Mouse (Mus musculus) liver, embryonic 14.5 days (tissue): ENCODE results near the gene Hist1h4k. TPM values are rescaled to one million over a fixed set of nuclear protein-coding genes. Genes with fewer than 3 reads are reported as not detected.
"Not testable (repeated sequence)": the region's sequence is repeated elsewhere in the genome, so short reads cannot be mapped to it uniquely, and the experiment has no call there.

Experiments used
- ATAC-seq: fragments of 200-750 bp; cut with Nextera tagmentation; 2 replicates; pipeline ENCODE4 v1.8.0; 2017; ENCODE audit warnings: moderate number of reproducible peaks, mild to moderate bottlenecking, moderate library complexity; ENCODE audit not compliant: insufficient read depth
- DNase-seq, 3 experiments: peaks; one replicate each; pipeline ENCODE4 v3.0.0-alpha.2; 2012 to 2013; ENCODE audit warnings: low read depth in 3 of 3, low spot score in 3 of 3
- H3K27ac ChIP-seq: fragments of 300-500 bp; sonication (generic); 2 replicates; pipeline ENCODE4 v1.5.1; 2014; ENCODE audit warnings: moderate library complexity, mild to moderate bottlenecking, control low read depth, inconsistent platforms
- H3K27me3 ChIP-seq: fragments of 300-500 bp; sonication (generic); 2 replicates; pipeline ENCODE4 v1.6.1; 2014; ENCODE audit warnings: mild to moderate bottlenecking, low read length, moderate library complexity; ENCODE audit not compliant: control insufficient read depth, insufficient read depth
- H3K36me3 ChIP-seq: fragments of 300-500 bp; sonication (generic); replicated peaks from 2 replicates; pipeline ENCODE4 v1.6.1; 2014; ENCODE audit warnings: low read depth; ENCODE audit not compliant: control insufficient read depth, insufficient read depth
- H3K4me1 ChIP-seq, 2 experiments: fragments of 200-500 bp in 1 of 2; fragments of 300-500 bp in 1 of 2; sonication (generic) in 1 of 2; replicated peaks; 2 replicates each; pipeline ENCODE4 v1.6.1; 2012 to 2014; ENCODE audit warnings: antibody characterized with exemption in 1 of 2, inconsistent platforms in 1 of 2, low read length in 1 of 2; ENCODE audit not compliant: control insufficient read depth in 2 of 2, insufficient read depth in 2 of 2
- H3K4me2 ChIP-seq: fragments of 300-500 bp; sonication (generic); 2 replicates; pipeline ENCODE4 v1.6.1; 2014; ENCODE audit warnings: low read depth, mild to moderate bottlenecking, control low read depth, moderate library complexity
- H3K4me3 ChIP-seq, 2 experiments: fragments of 200-500 bp in 1 of 2; fragments of 300-500 bp in 1 of 2; sonication (generic) in 1 of 2; 2 replicates each; pipeline ENCODE4 v1.5.1; 2012 to 2014; ENCODE audit warnings: low read depth in 2 of 2, low read length in 2 of 2, mild to moderate bottlenecking in 2 of 2, control low read depth in 1 of 2, inconsistent platforms in 1 of 2, moderate library complexity in 1 of 2; ENCODE audit not compliant: insufficient read depth in 1 of 2
- H3K9ac ChIP-seq: fragments of 300-500 bp; sonication (generic); replicated peaks from 2 replicates; pipeline ENCODE4 v1.6.1; 2014; ENCODE audit warnings: mild to moderate bottlenecking, control low read depth, moderate library complexity
- H3K9me3 ChIP-seq: fragments of 300-500 bp; sonication (generic); 2 replicates; pipeline ENCODE4 v1.6.1; 2016; ENCODE audit warnings: low read length, mixed read lengths; ENCODE audit not compliant: control insufficient read depth
- CTCF ChIP-seq: IDR thresholded peaks from 2 replicates; pipeline ENCODE4 v1.5.1; 2016; ENCODE audit warnings: antibody characterized with exemption, low read depth, control low read depth
- EP300 ChIP-seq: IDR thresholded peaks from 2 replicates; pipeline ENCODE4 v1.6.1; 2016; ENCODE audit warnings: antibody characterized with exemption, low read depth
- WGBS: fragments of 180-500 bp; shearing (Covaris S2); extraction: QIAGEN DNeasy Blood & Tissue Kit; methylation state at CpG from one replicate; pipeline ENCODE4 v1.1.7; 2014; ENCODE audit not compliant: insufficient replicate concordance; 5-methylcytosine and 5-hydroxymethylcytosine counted together
- polyA plus RNA-seq, 2 experiments: library from polyadenylated mRNA; depleted of rRNA in 1 of 2; stranded (reverse) in 1 of 2; unstranded in 1 of 2; fragments of >200 nt; fragmentation: Nextera tagmentation in 1 of 2; extraction: Ambion mirVana in 1 of 2; gene quantifications; 2 replicates each; pipeline versions ENCODE4 v1.2.1 to v1.2.3; 2012 to 2014

Hist1h4k gene
- polyA plus RNA-seq, 2 experiments: 5.5 to 32.8 TPM

DNA sequence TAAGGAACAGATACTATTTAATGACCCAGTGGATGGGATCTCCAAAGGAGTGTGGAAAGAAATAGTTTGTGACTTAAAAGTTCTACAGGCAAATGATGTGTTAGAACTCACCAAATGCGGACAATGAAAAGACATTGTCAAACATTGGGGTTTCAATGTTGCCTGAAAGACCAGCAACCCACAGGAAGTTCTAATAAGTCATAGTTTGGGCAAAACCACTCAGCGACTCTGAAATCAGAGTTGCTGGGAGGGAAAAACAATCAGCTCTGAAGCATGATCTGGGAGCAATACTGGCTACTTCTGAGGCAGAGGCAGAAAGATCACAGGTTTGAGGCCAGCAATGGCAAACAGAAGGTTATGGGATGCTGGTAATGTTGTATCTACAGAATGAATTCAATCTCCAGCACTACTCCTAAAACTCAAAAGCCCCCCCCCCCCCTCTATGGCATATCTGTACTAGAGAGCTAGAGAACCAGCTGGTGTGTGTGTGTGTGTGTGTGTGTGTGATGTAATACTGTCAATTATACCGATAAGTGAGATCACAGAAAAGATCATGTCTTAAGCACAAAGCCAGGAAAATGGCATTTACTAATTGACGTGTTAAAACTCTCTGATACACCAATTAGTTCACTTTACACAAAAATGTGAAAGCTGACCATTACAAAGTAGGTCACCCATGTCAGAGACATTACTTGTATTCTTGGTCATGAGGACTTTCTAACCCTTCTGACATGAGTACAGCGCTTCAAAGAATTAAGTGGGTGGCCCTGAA, 732 bp downstream of the Hist1h4k start:
- ATAC-seq: no peak
- Histone ChIP-seq H3K27me3 (no peaks in the 10 kb centered on the region), H3K36me3 (no peaks in the 10 kb centered on the region), H3K9me3 (no peaks in the 10 kb centered on the region), H3K27ac (peak overlapping the region; percentile 85), H3K9ac (peak overlapping the region; percentile 82), H3K4me2 (peak overlapping the region; percentile 79), H3K4me3 (peak overlapping the region; percentile 72 to 77), H3K4me1 (peaks cover 11 to 16% of the 10 kb centered on the region in 2 experiments)
- peak in 2 of 3 experiments; percentile 44 to 60 for DNase-seq
- TF ChIP-seq EP300 (no peak; the same call in 1 of the 2 replicates), CTCF (no peak)
- WGBS: 3% methylated on average over 5 of the region's 5 CpGs

DNA sequence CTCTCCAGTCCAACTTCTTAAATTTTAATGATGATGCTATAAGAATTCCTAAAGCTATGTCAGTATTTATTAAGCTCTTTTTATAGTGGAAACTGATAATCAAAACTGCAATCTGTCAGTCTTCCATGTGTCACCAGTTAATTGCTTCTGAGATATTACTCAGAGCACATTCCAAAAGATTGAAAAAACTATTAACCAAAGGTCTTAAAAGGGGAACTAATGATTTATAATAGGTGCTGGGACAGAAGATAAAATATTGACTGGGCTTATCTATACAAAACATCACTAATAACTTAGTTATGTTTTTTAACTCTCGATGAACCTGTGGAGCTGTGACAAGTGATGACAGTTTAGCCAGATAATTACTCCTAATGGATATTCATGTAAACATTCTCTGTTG, 5.3 kb downstream of the Hist1h4k start:
- TF ChIP-seq EP300: no peak
- TF ChIP-seq CTCF: no peak
- ATAC-seq: no peak
- peaks cover 3 to 7% of the 10 kb centered on the region in 2 experiments; a peak in 3 of 4 replicates for H3K4me1 ChIP-seq
- H3K27me3 ChIP-seq: no peaks in the 10 kb centered on the region
- H3K4me2 ChIP-seq: no peak overlapping the region
- no peak overlapping the region for H3K27ac ChIP-seq
- H3K4me3 ChIP-seq: no peak overlapping the region
- H3K9ac ChIP-seq: no peak overlapping the region
- 32% methylated on average over 1 of the region's 1 CpGs for WGBS
- no peak for DNase-seq
- no peaks in the 10 kb centered on the region for H3K9me3 ChIP-seq
- H3K36me3 ChIP-seq: no peaks in the 10 kb centered on the region

DNA sequence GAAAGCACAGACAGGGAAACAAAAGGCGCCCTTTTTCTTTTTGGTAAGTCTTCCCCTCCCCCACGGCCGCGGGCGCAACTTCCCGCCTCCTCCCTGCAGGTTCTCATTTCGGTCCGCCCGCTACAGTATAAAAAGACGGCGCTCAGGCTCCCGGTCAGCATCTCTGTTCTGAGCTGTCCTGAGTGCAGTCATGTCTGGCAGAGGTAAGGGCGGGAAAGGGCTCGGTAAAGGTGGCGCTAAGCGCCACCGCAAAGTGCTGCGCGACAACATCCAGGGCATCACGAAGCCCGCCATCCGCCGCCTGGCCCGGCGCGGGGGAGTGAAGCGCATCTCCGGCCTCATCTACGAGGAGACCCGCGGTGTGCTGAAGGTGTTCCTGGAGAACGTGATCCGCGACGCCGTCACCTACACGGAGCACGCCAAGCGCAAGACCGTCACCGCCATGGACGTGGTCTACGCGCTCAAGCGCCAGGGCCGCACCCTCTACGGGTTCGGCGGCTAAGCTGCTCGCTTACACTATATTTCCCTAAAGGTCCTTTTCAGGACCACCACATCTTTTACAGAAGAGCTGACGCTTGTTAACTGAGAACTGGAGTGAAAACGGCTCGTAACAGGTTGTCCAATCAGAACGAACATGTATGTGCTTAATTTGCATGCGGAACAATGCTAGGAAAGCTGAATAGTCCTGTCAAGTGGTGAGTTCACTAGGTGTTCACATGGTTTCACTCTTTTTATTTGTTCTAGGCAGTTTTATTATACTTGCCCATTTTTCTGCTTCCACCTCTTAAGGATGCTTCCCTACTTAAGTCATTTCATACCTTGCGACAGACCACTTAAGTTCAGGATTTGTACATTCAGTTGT, 15.2 kb downstream of the Hist1h4k start, which contains the start of gene Hist1h4j:
Gene Hist1h4j (plus strand): TSS at position 159 of the 862 bp plus-strand sequence.
- Histone ChIP-seq H3K4me3 (peak within 1 kb of the TSS; percentile 56 to 59), H3K27ac (peak within 1 kb of the TSS; percentile 92), H3K4me2 (peak within 1 kb of the TSS; percentile 76), H3K9ac (peak within 1 kb of the TSS; percentile 90)
- DNase-seq: peak; percentile 81 to 83 (median 82)
- TF ChIP-seq CTCF: 0 out of 2 replicates have a peak, but pooled peaks have one; percentile 6
- TF ChIP-seq EP300: peak; percentile 86
- not testable (repeated sequence) for H3K27me3 ChIP-seq, H3K9me3 ChIP-seq, H3K36me3 ChIP-seq, H3K4me1 ChIP-seq
- WGBS: 0% methylated on average over 43 of the region's 56 CpGs
- peak; percentile 88 for ATAC-seq

DNA sequence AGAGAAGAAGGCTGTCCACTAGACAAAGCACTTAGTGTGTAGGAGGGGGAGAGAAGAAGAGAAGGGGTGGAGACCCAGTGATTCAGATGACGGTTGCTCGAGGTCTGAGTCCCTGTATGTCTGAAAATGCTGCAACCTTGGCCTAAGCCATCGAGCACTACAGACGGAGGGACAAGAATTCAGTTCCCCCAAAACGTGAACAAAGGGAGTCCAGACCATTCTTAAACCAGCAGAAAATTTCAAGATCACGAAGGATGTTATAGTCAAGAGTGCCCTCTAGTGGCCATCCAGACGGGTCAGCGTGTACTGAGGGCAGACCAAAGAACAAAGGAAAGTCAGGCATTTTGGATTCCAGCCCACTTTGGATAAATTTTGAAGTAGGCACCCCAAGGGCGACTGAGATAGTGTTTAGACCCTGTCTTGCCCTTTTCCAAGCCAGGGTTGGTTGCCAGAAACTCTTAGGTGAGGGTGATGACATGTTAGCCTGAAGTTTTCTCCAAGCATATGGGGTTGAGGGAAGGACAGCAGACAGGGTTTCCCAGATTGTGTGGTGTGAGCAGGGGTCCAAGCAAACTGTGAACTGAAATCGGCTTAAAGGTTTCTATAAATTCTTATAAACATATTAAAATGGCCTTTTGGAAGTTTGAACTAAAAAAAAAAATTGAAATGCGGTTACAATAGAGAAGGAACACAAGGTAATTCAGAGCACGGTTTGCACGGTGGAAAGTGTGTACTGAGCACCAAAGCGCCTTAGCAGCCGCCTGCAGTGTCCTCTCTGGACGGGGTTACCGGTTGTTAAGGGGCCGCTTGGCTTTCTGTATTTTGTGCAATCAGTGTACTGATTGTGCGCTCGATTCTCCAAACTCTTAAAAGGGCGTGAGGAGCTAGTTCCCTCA, 16.0 kb downstream of the Hist1h4k start:
- peak; percentile 60 for ATAC-seq
- H3K4me1 ChIP-seq: peaks cover 0 to 7% of the 10 kb centered on the region in 2 experiments; a peak in 3 of 4 replicates
- H3K27me3 ChIP-seq: no peaks in the 10 kb centered on the region
- WGBS: 1% methylated on average over 21 of the region's 21 CpGs
- peak; percentile 82 to 84 (median 82) for DNase-seq
- peak overlapping the region; percentile 92 for H3K27ac ChIP-seq
- H3K36me3 ChIP-seq: no peaks in the 10 kb centered on the region
- H3K9ac ChIP-seq: peak overlapping the region; percentile 90
- TF ChIP-seq EP300: 0 out of 2 replicates have a peak, but pooled peaks have one; percentile 38
- TF ChIP-seq CTCF: peak; percentile 93
- H3K9me3 ChIP-seq: no peaks in the 10 kb centered on the region
- peak overlapping the region; percentile 76 for H3K4me2 ChIP-seq
- H3K4me3 ChIP-seq: peak overlapping the region; percentile 56 to 59
